Mouse (Mus musculus): ENCODE measurements around the gene Ebp. TPM values are rescaled to one million over a fixed set of nuclear protein-coding genes. Genes with fewer than 3 reads are reported as not detected.

Gene Ebp
- polyA plus RNA-seq, 1 experiment = 104 TPM

GRCm38 (mm10) chrX:8135886-8136285, 57.4 kb downstream of the Ebp start:
- no peak overlapping the region for H3K4me3 ChIP-seq (replicated peaks; ENCODE audit: extremely low read depth, low read depth, low read length)
- TF ChIP-seq CTCF (IDR thresholded peaks at IDR 0.05; ENCODE audit: insufficient read depth, low read length) (no peak), POLR2A (IDR thresholded peaks at IDR 0.05; ENCODE audit: borderline replicate concordance, extremely low read depth, low read depth, low read length) (no peak)
- WGBS = 32% methylated on average over 2 of the region's 2 CpGs
- no peak for DNase-seq
- H3K4me1 ChIP-seq (ENCODE audit: control insufficient read depth, insufficient read depth, low read length) = peaks cover 2% of the 10 kb centered on the region; the same call in 1 of the 2 replicates

Other genes starting within 250 kb of the Ebp start
- gene Hdac6, start 245.6 kb downstream of the Ebp start, polyA plus RNA-seq (2012; rRNA removed) = 16.0 and 22.8 TPM in 2 replicates
- 0.76 and 1.8 TPM in 2 replicates for gene Gata1, start 215.4 kb downstream of the Ebp start, polyA plus RNA-seq (2012; rRNA removed)
- 0.19 TPM in 1 of 2 replicates, not detected in the other for gene Glod5, start 175.0 kb downstream of the Ebp start, polyA plus RNA-seq (2012; rRNA removed)
- 9.0 and 10.6 TPM in 2 replicates for gene Suv39h1, start 118.8 kb downstream of the Ebp start, polyA plus RNA-seq (2012; rRNA removed)
- gene Was, start 103.0 kb downstream of the Ebp start, polyA plus RNA-seq (2012; rRNA removed) = 9.4 and 9.7 TPM in 2 replicates
- gene Wdr13, start 60.6 kb downstream of the Ebp start, polyA plus RNA-seq (2012; rRNA removed) = 137 and 139 TPM in 2 replicates
- 60.2 and 92.3 TPM in 2 replicates for gene Rbm3, start 47.6 kb downstream of the Ebp start, polyA plus RNA-seq (2012; rRNA removed)
- 16.6 and 21.0 TPM in 2 replicates for gene Tbc1d25, start 17.3 kb downstream of the Ebp start, polyA plus RNA-seq (2012; rRNA removed)
- gene Porcn, start 13.0 kb upstream of the Ebp start, polyA plus RNA-seq (2012; rRNA removed) = 79.5 and 86.0 TPM in 2 replicates
- gene Ftsj1, start 58.9 kb upstream of the Ebp start, polyA plus RNA-seq (2012; rRNA removed) = 26.3 and 33.1 TPM in 2 replicates
- gene Slc38a5, start 77.6 kb upstream of the Ebp start, polyA plus RNA-seq (2012; rRNA removed) = 67.1 and 103 TPM in 2 replicates
- gene Ssxb10, start 133.9 kb upstream of the Ebp start, polyA plus RNA-seq (2012; rRNA removed) = not detected in 2 replicates
- gene Ssxb9, start 173.5 kb upstream of the Ebp start, polyA plus RNA-seq (2012; rRNA removed) = not detected in 2 replicates
- not detected in 2 replicates for gene Ssxb1, start 219.8 kb upstream of the Ebp start, polyA plus RNA-seq (2012; rRNA removed)

All from lung, adult 2 months (tissue).